Mouse (Mus musculus): ENCODE measurements around the gene Aldh9a1. TPM values are rescaled to one million over a fixed set of nuclear protein-coding genes. Genes with fewer than 3 reads are reported as not detected.

Gene Aldh9a1
- total and polyA plus RNA-seq, 2 experiments from 2014 or later = 18.7 to 36.7 TPM

- Histone ChIP-seq H3K4me1 (ENCODE audit: insufficient read depth) (no peaks in the 10 kb centered on the region), H3K36me3 (ENCODE audit: insufficient read depth) (peaks cover 30% of the 10 kb centered on the region), H3K27me3 (ENCODE audit: insufficient read depth, low read length) (no peaks in the 10 kb centered on the region), H3K4me3 (ENCODE audit: low read depth, low read length) (no peak overlapping the region), H3K9me3 (ENCODE audit: low read length) (no peaks in the 10 kb centered on the region), H3K4me2 (ENCODE audit: low read depth) (no peak overlapping the region), H3K9ac (no peak overlapping the region), H3K27ac (ENCODE audit: low read depth, low read length) (no peak overlapping the region)
- DNase-seq (no peak), ATAC-seq (no peak)
- WGBS = 87% methylated on average over 7 of the region's 7 CpGs
- no peak for TF ChIP-seq CTCF (IDR thresholded peaks at IDR 0.05; ENCODE audit: low read depth)
Measured at GRCm38 (mm10) chr1:167365808-167366207, 16.0 kb downstream of the Aldh9a1 start.

GRCm38 (mm10) chr1:167366621-167367020 is 16.8 kb downstream of the Aldh9a1 start:
- peaks cover 28% of the 10 kb centered on the region for H3K36me3 ChIP-seq (ENCODE audit: insufficient read depth)
- no peak overlapping the region for H3K4me3 ChIP-seq (ENCODE audit: low read depth, low read length)
- H3K4me2 ChIP-seq (ENCODE audit: low read depth) = no peak overlapping the region
- 89% methylated on average over 6 of the region's 6 CpGs for WGBS
- no peak overlapping the region for H3K27ac ChIP-seq (ENCODE audit: low read depth, low read length)
- TF ChIP-seq CTCF (IDR thresholded peaks at IDR 0.05; ENCODE audit: low read depth) = no peak
- H3K9me3 ChIP-seq (ENCODE audit: low read length) = no peaks in the 10 kb centered on the region
- no peak for ATAC-seq
- DNase-seq = no peak
- no peaks in the 10 kb centered on the region for H3K27me3 ChIP-seq (ENCODE audit: insufficient read depth, low read length)
- no peak overlapping the region for H3K9ac ChIP-seq
- no peaks in the 10 kb centered on the region for H3K4me1 ChIP-seq (ENCODE audit: insufficient read depth)

GRCm38 (mm10) chr1:167368018-167368417 is 18.2 kb downstream of the Aldh9a1 start:
- no peak overlapping the region for H3K4me2 ChIP-seq (ENCODE audit: low read depth)

GRCm38 (mm10) chr1:167368513-167368912 is 18.7 kb downstream of the Aldh9a1 start:
- no peak for TF ChIP-seq CTCF (IDR thresholded peaks at IDR 0.05; ENCODE audit: low read depth)
- Histone ChIP-seq H3K27ac (ENCODE audit: low read depth, low read length) (no peak overlapping the region), H3K4me3 (ENCODE audit: low read depth, low read length) (no peak overlapping the region), H3K36me3 (ENCODE audit: insufficient read depth) (peaks cover 31% of the 10 kb centered on the region), H3K4me1 (ENCODE audit: insufficient read depth) (no peaks in the 10 kb centered on the region), H3K27me3 (ENCODE audit: insufficient read depth, low read length) (no peaks in the 10 kb centered on the region), H3K9ac (no peak overlapping the region), H3K4me2 (ENCODE audit: low read depth) (no peak overlapping the region), H3K9me3 (ENCODE audit: low read length) (no peaks in the 10 kb centered on the region)
- ATAC-seq (no peak), DNase-seq (no peak)
- WGBS = 84% methylated on average over 7 of the region's 7 CpGs

More at GRCm38 (mm10) chr1:167368018-167368417, 18.2 kb downstream of the Aldh9a1 start:
- Histone ChIP-seq H3K4me1 (ENCODE audit: insufficient read depth) (no peaks in the 10 kb centered on the region), H3K27ac (ENCODE audit: low read depth, low read length) (no peak overlapping the region), H3K4me3 (ENCODE audit: low read depth, low read length) (no peak overlapping the region), H3K9me3 (ENCODE audit: low read length) (no peaks in the 10 kb centered on the region), H3K9ac (no peak overlapping the region), H3K27me3 (ENCODE audit: insufficient read depth, low read length) (no peaks in the 10 kb centered on the region), H3K36me3 (ENCODE audit: insufficient read depth) (peaks cover 31% of the 10 kb centered on the region)
- ATAC-seq = no peak
- WGBS = 92% methylated on average over 4 of the region's 4 CpGs
- no peak for DNase-seq
- no peak for TF ChIP-seq CTCF (IDR thresholded peaks at IDR 0.05; ENCODE audit: low read depth)

- peak; percentile 71; the same call in 1 of the 2 replicates for ATAC-seq
Measured at GRCm38 (mm10) chr1:167369905-167370304, 20.1 kb downstream of the Aldh9a1 start.

GRCm38 (mm10) chr1:167372739-167373138 is 22.9 kb downstream of the Aldh9a1 start:
- H3K4me1 ChIP-seq (ENCODE audit: insufficient read depth) = no peaks in the 10 kb centered on the region
- H3K4me3 ChIP-seq (ENCODE audit: low read depth, low read length) = no peak overlapping the region
- no peak overlapping the region for H3K9ac ChIP-seq
- H3K36me3 ChIP-seq (ENCODE audit: insufficient read depth) = peaks cover 23% of the 10 kb centered on the region
- 94% methylated on average over 7 of the region's 7 CpGs for WGBS
- no peaks in the 10 kb centered on the region for H3K27me3 ChIP-seq (ENCODE audit: insufficient read depth, low read length)
- no peak for TF ChIP-seq CTCF (IDR thresholded peaks at IDR 0.05; ENCODE audit: low read depth)
- DNase-seq (no peak), ATAC-seq (no peak)
- no peak overlapping the region for H3K27ac ChIP-seq (ENCODE audit: low read depth, low read length)
- no peaks in the 10 kb centered on the region for H3K9me3 ChIP-seq (ENCODE audit: low read length)
- H3K4me2 ChIP-seq (ENCODE audit: low read depth) = no peak overlapping the region

More at GRCm38 (mm10) chr1:167369905-167370304, 20.1 kb downstream of the Aldh9a1 start:
- H3K9me3 ChIP-seq (ENCODE audit: low read length) = no peaks in the 10 kb centered on the region
- H3K4me2 ChIP-seq (ENCODE audit: low read depth) = no peak overlapping the region
- no peaks in the 10 kb centered on the region for H3K27me3 ChIP-seq (ENCODE audit: insufficient read depth, low read length)
- peak; percentile 83 for DNase-seq
- peak; percentile 94 for TF ChIP-seq CTCF (IDR thresholded peaks at IDR 0.05; ENCODE audit: low read depth)
- peaks cover 25% of the 10 kb centered on the region for H3K36me3 ChIP-seq (ENCODE audit: insufficient read depth)
- no peak overlapping the region for H3K4me3 ChIP-seq (ENCODE audit: low read depth, low read length)
- WGBS = 12% methylated on average over 7 of the region's 7 CpGs
- no peak overlapping the region for H3K9ac ChIP-seq
- no peaks in the 10 kb centered on the region for H3K4me1 ChIP-seq (ENCODE audit: insufficient read depth)
- H3K27ac ChIP-seq (ENCODE audit: low read depth, low read length) = no peak overlapping the region

- Histone ChIP-seq H3K9ac (no peak overlapping the region), H3K4me1 (ENCODE audit: insufficient read depth) (no peaks in the 10 kb centered on the region), H3K27ac (ENCODE audit: low read depth, low read length) (no peak overlapping the region), H3K27me3 (ENCODE audit: insufficient read depth, low read length) (no peaks in the 10 kb centered on the region), H3K4me2 (ENCODE audit: low read depth) (no peak overlapping the region), H3K36me3 (ENCODE audit: insufficient read depth) (peaks cover 23% of the 10 kb centered on the region), H3K9me3 (ENCODE audit: low read length) (no peaks in the 10 kb centered on the region), H3K4me3 (ENCODE audit: low read depth, low read length) (no peak overlapping the region)
- DNase-seq = peak; percentile 26
- peak; percentile 53; the same call in 1 of the 2 replicates for ATAC-seq
- 24% methylated on average over 15 of the region's 15 CpGs for WGBS
- TF ChIP-seq CTCF (IDR thresholded peaks at IDR 0.05; ENCODE audit: low read depth) = no peak
Measured at GRCm38 (mm10) chr1:167374003-167374784, 24.4 kb downstream of the Aldh9a1 start.

Measured in forebrain, postnatal 0 days (tissue).